Mouse (Mus musculus): ENCODE data around the gene Zfp568.

Zfp568 gene

GRCm38 (mm10) chr7:29989031-29989430 is 5.3 kb downstream of the Zfp568 start:
- no peak for DNase-seq (ENCODE audit: low spot score)

GRCm38 (mm10) chr7:29992698-29993097 is 8.9 kb downstream of the Zfp568 start:
- DNase-seq (ENCODE audit: low spot score) = no peak

DNA sequence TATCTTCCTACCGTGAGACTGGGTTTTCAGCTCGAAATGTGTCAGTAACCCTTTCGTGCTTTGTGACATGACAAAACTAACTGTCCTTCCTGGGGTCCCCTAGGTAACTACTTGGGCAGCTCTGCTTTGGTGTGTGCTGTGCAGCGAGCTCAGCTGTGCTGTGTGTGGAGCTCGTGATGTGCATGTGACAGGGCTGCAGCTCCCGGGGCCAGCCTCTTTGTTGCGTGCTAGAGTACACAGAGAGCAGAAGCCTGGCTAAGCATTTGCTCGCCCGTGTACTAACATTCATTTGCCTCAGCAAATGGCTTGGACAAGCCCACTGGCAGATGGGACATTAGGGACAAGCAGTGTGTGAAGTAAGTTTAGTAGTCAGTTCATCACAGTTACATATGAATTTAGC is 9.6 kb downstream of the Zfp568 start:
- no peak for DNase-seq (ENCODE audit: low spot score)

DNA sequence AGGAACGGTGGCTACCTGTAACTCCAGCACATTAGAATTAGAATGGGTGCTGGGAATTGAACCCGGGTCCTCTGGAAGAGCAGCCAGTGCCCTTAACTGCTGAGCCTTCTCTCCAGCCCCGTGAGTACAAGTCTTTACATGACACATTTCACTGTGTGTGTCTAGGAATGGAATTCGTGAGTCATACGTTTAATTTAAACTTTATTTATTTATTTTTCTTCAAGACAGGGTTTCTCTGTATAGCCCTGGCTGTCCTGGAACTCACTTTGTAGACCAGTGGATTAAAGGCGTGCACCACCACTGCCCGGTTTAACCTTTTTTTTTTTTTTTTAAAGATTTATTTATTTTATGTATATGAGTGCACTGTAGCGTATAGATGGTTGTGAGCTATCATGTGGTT is 11.4 kb downstream of the Zfp568 start:
- DNase-seq (ENCODE audit: low spot score) = no peak

DNA sequence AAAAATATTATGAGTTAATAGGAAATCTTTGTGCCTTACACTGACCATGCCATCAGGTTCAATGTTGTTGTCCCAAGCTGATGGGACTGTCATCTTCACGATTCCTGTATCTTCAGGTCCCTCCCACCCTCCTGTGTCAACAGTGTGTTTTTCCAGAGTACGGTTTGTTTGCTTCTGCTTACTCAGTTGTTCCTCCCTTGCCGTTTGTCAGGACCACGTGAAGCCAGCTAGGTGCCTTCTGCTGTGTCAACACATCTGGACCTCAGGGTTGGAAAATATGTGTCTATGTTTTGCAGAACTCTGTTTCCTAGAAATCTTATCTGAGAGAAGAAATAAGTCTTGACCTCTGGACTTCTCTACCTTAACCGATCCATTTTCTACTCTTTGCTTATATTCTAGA is 16.8 kb downstream of the Zfp568 start:
- no peak for DNase-seq (ENCODE audit: low spot score)

DNA sequence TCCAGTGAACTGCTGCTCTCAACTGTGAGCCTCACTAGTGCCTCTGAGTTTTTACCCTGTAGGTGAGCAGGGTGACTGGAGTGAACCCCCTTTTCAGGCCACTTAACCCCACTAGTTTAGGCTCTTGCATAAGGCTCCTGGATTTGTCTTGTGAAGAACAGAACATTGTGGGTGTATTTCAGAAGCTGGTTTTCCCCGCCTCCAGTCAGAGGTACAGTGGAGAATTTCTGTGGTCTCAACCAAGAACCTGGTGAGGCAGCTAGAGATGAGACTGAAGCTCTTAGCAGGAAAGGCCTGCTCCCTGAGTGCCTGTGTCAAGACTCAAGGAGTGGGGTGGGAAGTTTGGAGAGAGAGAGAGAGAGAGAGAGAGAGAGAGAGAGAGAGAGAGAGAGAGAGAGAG is 23.8 kb downstream of the Zfp568 start:
- DNase-seq (ENCODE audit: low spot score) = no peak

DNA sequence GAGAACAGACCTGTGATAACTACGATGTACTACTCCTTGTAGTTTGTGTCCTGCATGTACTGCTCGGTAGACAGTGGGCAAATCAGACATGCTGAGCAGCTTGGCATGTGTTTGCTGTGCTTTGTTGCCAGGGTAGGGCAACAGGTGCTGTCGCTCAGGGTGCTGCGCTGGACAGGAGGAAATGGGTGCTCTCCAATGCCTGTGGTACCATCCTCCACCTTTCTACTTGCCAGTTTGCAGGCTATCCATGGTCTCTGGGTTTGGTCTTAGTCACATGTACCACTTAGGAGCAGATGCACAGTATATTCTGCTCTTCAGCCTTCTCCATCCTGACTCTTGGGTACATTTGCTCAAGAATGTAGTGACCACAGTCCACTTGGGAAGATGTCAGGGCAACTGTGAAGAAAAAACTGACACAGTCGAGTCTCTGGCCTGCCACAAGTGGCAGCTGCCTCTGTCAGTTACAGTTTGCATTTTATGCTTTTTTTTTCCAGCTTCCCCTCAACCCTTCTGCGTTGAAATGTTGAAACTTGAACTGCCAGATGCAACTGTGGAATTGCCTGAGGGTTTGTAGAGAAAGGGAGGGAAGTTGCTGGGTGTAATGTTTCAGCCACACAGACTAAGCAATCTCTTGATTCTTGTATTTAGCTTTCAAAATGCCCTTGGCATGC is 24.4 kb downstream of the Zfp568 start:
- DNase-seq (ENCODE audit: low spot score) = no peak

DNA sequence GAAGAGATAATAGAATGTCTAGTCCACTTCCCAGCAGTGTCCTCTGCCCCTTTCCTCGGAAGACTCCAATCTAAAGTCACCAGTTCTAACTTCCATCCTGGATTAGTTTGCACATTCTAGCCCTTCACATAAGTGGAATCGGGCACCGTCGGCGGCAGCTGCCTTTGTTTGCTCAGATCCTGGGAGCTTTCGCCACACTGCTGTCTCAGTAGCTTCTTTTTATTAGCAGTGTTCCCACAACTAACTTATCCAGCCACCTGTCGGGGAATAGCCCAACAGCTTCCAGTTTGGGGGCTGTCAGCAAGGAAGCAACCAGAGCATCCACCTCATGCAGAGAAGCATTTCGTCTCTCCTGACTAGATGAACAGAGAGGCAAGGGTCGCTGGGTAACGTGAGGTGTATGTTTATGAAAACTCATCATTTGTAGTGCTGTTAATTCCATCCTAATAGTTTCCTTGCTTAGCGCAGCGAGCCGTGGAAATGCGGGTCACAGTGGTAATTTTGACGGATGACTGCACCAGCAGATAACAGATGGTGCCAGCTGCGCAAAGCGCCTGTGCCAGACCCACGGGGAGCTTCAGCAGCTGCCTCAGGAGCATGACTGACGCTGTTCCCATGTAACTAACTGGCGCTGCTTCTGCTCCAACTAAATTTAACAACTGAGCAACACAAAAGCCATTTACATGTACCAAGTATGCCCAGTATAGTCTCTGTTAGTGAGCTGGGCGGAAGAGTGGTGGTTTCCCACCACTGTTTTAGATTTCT is 25.7 kb downstream of the Zfp568 start:
- DNase-seq (ENCODE audit: low spot score) = no peak

GRCm38 (mm10) chr7:30010551-30011195 is 26.9 kb downstream of the Zfp568 start:
- DNase-seq (ENCODE audit: low spot score) = no peak

DNA sequence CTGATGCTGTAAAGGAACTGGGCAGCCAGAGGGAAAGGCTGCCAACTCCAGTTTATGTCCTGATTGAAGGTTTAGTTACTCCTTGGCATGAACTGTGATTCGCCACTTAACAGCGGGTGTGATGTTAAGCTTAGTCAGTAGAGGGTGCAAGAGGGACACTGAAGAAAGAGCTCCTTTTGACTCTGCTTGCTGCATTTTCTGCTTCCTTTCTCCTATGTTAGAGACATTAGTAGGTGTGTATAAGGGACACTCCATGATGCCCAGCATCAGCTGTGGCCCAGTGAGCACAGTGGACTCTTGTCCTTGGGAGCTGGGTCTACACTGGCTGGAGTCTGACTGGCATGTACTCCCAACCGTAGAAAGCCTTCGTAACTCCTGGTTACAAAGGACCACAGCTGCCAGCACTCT is 29.2 kb downstream of the Zfp568 start:
- peak; percentile 62 for DNase-seq (ENCODE audit: low spot score)

GRCm38 (mm10) chr7:30017226-30017625 is 33.5 kb downstream of the Zfp568 start:
- DNase-seq (ENCODE audit: low spot score) = no peak

GRCm38 (mm10) chr7:30019543-30019942 is 35.8 kb downstream of the Zfp568 start:
- no peak for DNase-seq (ENCODE audit: low spot score)

- DNase-seq (ENCODE audit: low spot score) = no peak
Observed at GRCm38 (mm10) chr7:30023324-30023723, 39.6 kb downstream of the Zfp568 start.

GRCm38 (mm10) chr7:30023800-30024199 is 40.0 kb downstream of the Zfp568 start:
- no peak for DNase-seq (ENCODE audit: low spot score)

- DNase-seq (ENCODE audit: low spot score) = peak; percentile 19
Observed at GRCm38 (mm10) chr7:30025358-30025757, 41.6 kb downstream of the Zfp568 start.

DNA sequence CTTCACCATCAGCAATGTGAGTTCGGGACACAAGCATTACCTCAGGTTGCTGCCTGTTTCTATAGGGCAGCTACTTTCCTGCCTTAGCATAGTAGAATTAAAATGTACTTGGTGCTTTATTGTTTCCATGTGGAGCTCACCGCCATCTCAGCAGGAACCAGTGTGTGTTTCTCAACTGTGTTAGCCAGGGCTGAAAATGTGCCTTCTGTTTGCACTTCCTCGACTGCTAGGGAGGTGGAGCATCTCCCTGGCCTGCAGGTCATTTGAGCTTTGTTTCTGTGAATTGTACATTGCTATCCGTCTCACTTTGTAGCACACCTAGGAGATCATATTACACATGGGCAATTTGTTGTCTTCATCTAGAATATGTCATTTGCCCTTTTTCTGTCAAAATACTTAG is 43.6 kb downstream of the Zfp568 start:
- no peak for DNase-seq (ENCODE audit: low spot score)

DNA sequence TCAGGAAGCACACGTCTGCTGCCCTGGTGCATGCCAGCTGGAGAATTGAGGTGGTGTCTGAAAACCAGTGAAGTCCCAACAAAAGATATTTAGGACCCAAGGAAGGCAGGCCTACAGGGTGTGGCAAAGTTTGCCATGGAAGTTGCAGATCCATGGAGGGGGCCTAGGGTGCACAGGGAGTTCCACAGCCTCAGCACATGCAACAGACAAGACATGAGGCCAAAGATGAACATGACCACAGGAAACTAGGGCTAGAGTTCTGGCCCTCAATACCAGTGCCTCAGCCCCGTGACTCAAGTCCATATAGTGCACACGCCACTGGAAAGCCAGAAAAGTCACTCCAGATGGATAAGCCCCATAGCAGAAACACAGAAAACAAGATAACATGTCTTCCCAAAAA is 44.8 kb downstream of the Zfp568 start:
- no peak for DNase-seq (ENCODE audit: low spot score)

DNA sequence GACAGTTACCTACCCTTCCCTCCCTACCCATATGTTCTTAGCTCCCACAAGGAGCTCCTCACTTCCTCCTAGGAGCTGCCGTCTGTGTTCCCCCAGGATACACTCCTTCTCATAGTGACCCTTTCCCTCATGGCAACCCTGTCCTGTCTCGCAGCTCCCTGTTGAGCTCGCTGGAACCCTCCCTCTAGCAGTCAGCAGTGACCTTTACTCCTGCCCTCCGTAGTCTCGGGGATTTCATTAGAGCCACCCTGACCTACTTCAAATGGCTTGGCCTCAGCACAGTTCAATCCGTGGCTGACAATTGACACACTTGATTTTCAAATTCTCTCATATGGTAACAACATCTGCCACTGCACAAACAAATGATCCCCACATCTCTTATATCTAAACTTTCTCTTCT is 46.9 kb downstream of the Zfp568 start:
- no peak for DNase-seq (ENCODE audit: low spot score)

- no peak for DNase-seq (ENCODE audit: low spot score)
Observed at GRCm38 (mm10) chr7:30031379-30031778, 47.6 kb downstream of the Zfp568 start.

- no peak for DNase-seq (ENCODE audit: low spot score)
Observed at GRCm38 (mm10) chr7:30034331-30034730, 50.6 kb downstream of the Zfp568 start.

DNA sequence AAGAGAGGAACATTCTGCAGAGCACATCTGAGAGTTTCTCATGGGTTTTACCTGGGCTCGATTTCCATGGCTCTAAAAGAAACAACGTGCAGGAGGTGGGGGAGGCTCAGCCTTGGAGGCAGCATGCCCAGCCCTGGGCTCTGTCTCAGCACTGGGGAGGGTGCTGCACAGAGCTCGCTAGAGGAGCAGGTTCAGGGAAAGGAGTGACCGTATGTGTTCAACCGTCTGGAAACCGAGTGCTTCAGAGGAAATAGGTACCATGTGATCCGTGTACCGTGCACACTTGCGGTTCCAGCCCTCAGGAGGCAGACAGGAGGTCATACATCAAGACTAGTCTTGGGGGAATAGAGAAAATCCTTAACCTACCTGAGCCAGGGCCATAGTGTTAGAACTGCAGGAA is 60.6 kb downstream of the Zfp568 start:
- DNase-seq (ENCODE audit: low spot score) = no peak

DNA sequence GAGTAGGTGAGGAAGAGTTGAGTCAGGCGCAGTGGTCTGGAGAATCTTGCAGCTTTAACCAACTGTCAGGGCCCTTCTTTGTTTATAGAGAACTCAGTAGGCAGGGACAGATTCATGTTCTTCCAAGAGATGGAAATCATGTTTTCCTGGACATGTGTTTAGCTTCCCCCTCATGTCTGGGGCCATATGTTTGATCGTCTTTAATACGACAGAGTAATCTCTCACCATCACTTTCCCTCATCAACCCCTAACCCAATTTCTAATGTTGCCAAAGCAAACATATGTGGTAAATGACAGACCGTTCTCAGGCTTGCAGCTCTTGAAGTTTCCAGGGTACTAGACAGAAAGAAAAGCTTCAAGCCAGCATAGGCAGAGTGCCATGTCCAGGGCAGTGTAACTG is 64.4 kb downstream of the Zfp568 start:
- peak; percentile 22 for DNase-seq (ENCODE audit: low spot score)

GRCm38 (mm10) chr7:30050882-30051548 is 67.3 kb downstream of the Zfp568 start, which contains the start of gene Zfp14:
Zfp14 (minus strand) TSS chr7:30051380.
- peak; percentile 90 for DNase-seq (ENCODE audit: low spot score)
